ENCODE assay signal across 7 mouse cellular contexts in genomic region chr1:62794223-62794895, GRCm38 (mm10).
DNase-seq lines count a peak whose midpoint lies in the region; ATAC-seq and TF ChIP-seq lines count a peak whose summit lies in the region.

No protein-coding gene starts in this region.

- H3K4me3 ChIP-seq in lung, embryonic 16.5 days (ENCODE audit: low read length), result no peak overlapping the region
- no peak overlapping the region for H3K4me3 ChIP-seq in embryonic facial prominence, embryonic 14.5 days (ENCODE audit: low read depth, low read length)
- H3K4me3 ChIP-seq in hindbrain, postnatal 0 days (ENCODE audit: low read length), result no peak overlapping the region
- H3K4me3 ChIP-seq in midbrain, embryonic 11.5 days (ENCODE audit: low read depth, low read length), result no peak overlapping the region
- no peak overlapping the region for H3K4me3 ChIP-seq in liver, postnatal 0 days (ENCODE audit: low read depth, low read length)

- TF ChIP-seq EP300 in liver, postnatal 0 days (IDR thresholded peaks at IDR 0.05; ENCODE audit: low read depth), result no peak

- no peak for TF ChIP-seq CTCF in hindbrain, postnatal 0 days (IDR thresholded peaks at IDR 0.05; ENCODE audit: low read depth)
- no peak for TF ChIP-seq CTCF in liver, postnatal 0 days (IDR thresholded peaks at IDR 0.05; ENCODE audit: low read depth)

- H3K4me2 ChIP-seq in lung, embryonic 16.5 days (ENCODE audit: low read depth, low read length), result peak overlapping the region; percentile 22; the same call in 1 of the 2 replicates
- H3K4me2 ChIP-seq in embryonic facial prominence, embryonic 14.5 days (ENCODE audit: low read depth, low read length), result peak overlapping the region; percentile 21; the same call in 1 of the 2 replicates
- H3K4me2 ChIP-seq in hindbrain, postnatal 0 days (ENCODE audit: low read depth, low read length), result peak overlapping the region; percentile 36
- H3K4me2 ChIP-seq in midbrain, embryonic 11.5 days, result peak overlapping the region; percentile 36
- H3K4me2 ChIP-seq in liver, postnatal 0 days (ENCODE audit: low read depth, low read length), result no peak overlapping the region

- H3K27me3 ChIP-seq in lung, embryonic 16.5 days (ENCODE audit: control insufficient read depth, insufficient read depth, low read depth, low read length), result no peaks in the 10 kb centered on the region
- no peaks in the 10 kb centered on the region for H3K27me3 ChIP-seq in embryonic facial prominence, embryonic 14.5 days (replicated peaks; ENCODE audit: control insufficient read depth, insufficient read depth, low read length)
- no peaks in the 10 kb centered on the region for H3K27me3 ChIP-seq in hindbrain, postnatal 0 days (ENCODE audit: insufficient read depth, low read length)
- no peaks in the 10 kb centered on the region for H3K27me3 ChIP-seq in midbrain, embryonic 11.5 days (ENCODE audit: control insufficient read depth, insufficient read depth, low read length)
- H3K27me3 ChIP-seq in liver, postnatal 0 days (ENCODE audit: insufficient read depth, low read length), result peaks cover 8% of the 10 kb centered on the region; the same call in 1 of the 2 replicates

- WGBS in lung, embryonic 16.5 days, result 32% methylated on average over 19 of the region's 19 CpGs
- WGBS in embryonic facial prominence, embryonic 14.5 days, result 35% methylated on average over 19 of the region's 19 CpGs
- WGBS in hindbrain, postnatal 0 days, result 17% methylated on average over 19 of the region's 19 CpGs
- WGBS in midbrain, embryonic 11.5 days, result 17% methylated on average over 19 of the region's 19 CpGs
- WGBS in liver, postnatal 0 days (ENCODE audit: insufficient replicate concordance), result 42% methylated on average over 19 of the region's 19 CpGs

- ATAC-seq in lung, embryonic 16.5 days (ENCODE audit: low read depth), result no peak
- peak; percentile 70; the same call in 1 of the 2 replicates for ATAC-seq in embryonic facial prominence, embryonic 14.5 days (ENCODE audit: low read depth)
- ATAC-seq in hindbrain, postnatal 0 days, result peak; percentile 83
- peak; percentile 84 for ATAC-seq in midbrain, embryonic 11.5 days (ENCODE audit: low FRiP score)
- no peak for ATAC-seq in liver, postnatal 0 days

- no peaks in the 10 kb centered on the region for H3K36me3 ChIP-seq in lung, embryonic 16.5 days (ENCODE audit: control insufficient read depth, insufficient read depth, low read length)
- peaks cover 12% of the 10 kb centered on the region; the same call in 1 of the 2 replicates for H3K36me3 ChIP-seq in embryonic facial prominence, embryonic 14.5 days (ENCODE audit: control insufficient read depth, insufficient read depth, low read length)
- no peaks in the 10 kb centered on the region for H3K36me3 ChIP-seq in hindbrain, postnatal 0 days (ENCODE audit: insufficient read depth, low read length)
- H3K36me3 ChIP-seq in midbrain, embryonic 11.5 days (ENCODE audit: control insufficient read depth, insufficient read depth, low read length), result no peaks in the 10 kb centered on the region
- no peaks in the 10 kb centered on the region for H3K36me3 ChIP-seq in liver, postnatal 0 days (replicated peaks; ENCODE audit: insufficient read depth, low read length)

- DNase-seq in lung, postnatal 25 days (ENCODE audit: low spot score), result no peak
- peak; percentile 88 for DNase-seq in embryonic facial prominence, embryonic 14.5 days (ENCODE audit: low spot score)
- DNase-seq in hindbrain, postnatal 0 days (ENCODE audit: low spot score), result peak; percentile 90
- DNase-seq in midbrain, embryonic 11.5 days (ENCODE audit: low spot score, missing footprints), result peak; percentile 96
- peak; percentile 58 for DNase-seq in testis, postnatal 10 days (ENCODE audit: low spot score)
- DNase-seq in liver, postnatal 0 days, result no peak

- no peak overlapping the region for H3K9ac ChIP-seq in lung, embryonic 16.5 days (ENCODE audit: low read length)
- H3K9ac ChIP-seq in embryonic facial prominence, embryonic 14.5 days (ENCODE audit: low read depth, low read length), result no peak overlapping the region
- no peak overlapping the region for H3K9ac ChIP-seq in hindbrain, postnatal 0 days (replicated peaks; ENCODE audit: low read length)
- H3K9ac ChIP-seq in midbrain, embryonic 11.5 days (ENCODE audit: low read length), result peak overlapping the region; percentile 26; the same call in 1 of the 2 replicates
- no peak overlapping the region for H3K9ac ChIP-seq in liver, postnatal 0 days (replicated peaks)

- no peak overlapping the region for H3K27ac ChIP-seq in lung, embryonic 16.5 days (ENCODE audit: low read length)
- H3K27ac ChIP-seq in embryonic facial prominence, embryonic 14.5 days (replicated peaks; ENCODE audit: low read depth, low read length), result 0 out of 2 replicates have a peak overlapping the region, but pooled peaks have one; percentile 22
- peak overlapping the region; percentile 48 for H3K27ac ChIP-seq in hindbrain, postnatal 0 days
- no peak overlapping the region for H3K27ac ChIP-seq in midbrain, embryonic 11.5 days (ENCODE audit: low read depth, low read length)
- H3K27ac ChIP-seq in liver, postnatal 0 days (ENCODE audit: low read depth), result no peak overlapping the region

- H3K4me1 ChIP-seq in lung, embryonic 16.5 days (replicated peaks; ENCODE audit: control insufficient read depth, insufficient read depth, low read length), result peaks cover 18% of the 10 kb centered on the region
- peaks cover 15% of the 10 kb centered on the region for H3K4me1 ChIP-seq in embryonic facial prominence, embryonic 14.5 days (ENCODE audit: control insufficient read depth, insufficient read depth, low read length)
- H3K4me1 ChIP-seq in hindbrain, postnatal 0 days (ENCODE audit: insufficient read depth, low read length), result peaks cover 16% of the 10 kb centered on the region; the same call in 1 of the 2 replicates
- H3K4me1 ChIP-seq in midbrain, embryonic 11.5 days (ENCODE audit: control insufficient read depth, insufficient read depth, low read length), result peaks cover 9% of the 10 kb centered on the region
- no peaks in the 10 kb centered on the region for H3K4me1 ChIP-seq in liver, postnatal 0 days (ENCODE audit: insufficient read depth)

- H3K9me3 ChIP-seq in lung, embryonic 16.5 days (ENCODE audit: control insufficient read depth, low read length), result no peaks in the 10 kb centered on the region
- H3K9me3 ChIP-seq in embryonic facial prominence, embryonic 14.5 days (ENCODE audit: control insufficient read depth, low read length), result no peaks in the 10 kb centered on the region
- H3K9me3 ChIP-seq in hindbrain, postnatal 0 days (ENCODE audit: low read length), result no peaks in the 10 kb centered on the region
- H3K9me3 ChIP-seq in midbrain, embryonic 11.5 days (ENCODE audit: control insufficient read depth, low read length), result no peaks in the 10 kb centered on the region
- H3K9me3 ChIP-seq in liver, postnatal 0 days (ENCODE audit: low read length), result no peaks in the 10 kb centered on the region

Comparison
In these comparisons a context has a peak if more than half of its experiments do, and no peak if none do; other contexts are left out.
1. ATAC-seq: peak in embryonic facial prominence, embryonic 14.5 days (single experiment), hindbrain, postnatal 0 days (single experiment) and midbrain, embryonic 11.5 days (single experiment); none in lung, embryonic 16.5 days (single experiment) and liver, postnatal 0 days (single experiment).
2. H3K27ac ChIP-seq: peak in embryonic facial prominence, embryonic 14.5 days (single experiment) and hindbrain, postnatal 0 days (single experiment); none in lung, embryonic 16.5 days (single experiment), midbrain, embryonic 11.5 days (single experiment) and liver, postnatal 0 days (single experiment).
3. DNase-seq: peak in embryonic facial prominence, embryonic 14.5 days (single experiment), hindbrain, postnatal 0 days (single experiment), midbrain, embryonic 11.5 days (single experiment) and testis, postnatal 10 days (single experiment); none in lung, postnatal 25 days (single experiment) and liver, postnatal 0 days (single experiment).